Mouse (Mus musculus): ENCODE measurements at regions not wholly inside any gene's neighbourhood (a gene's known extent, or its start where the extent isn't known, plus 50 kb on each side); places are given as distances from the start of the nearest gene placed in this dataset.

DNA sequence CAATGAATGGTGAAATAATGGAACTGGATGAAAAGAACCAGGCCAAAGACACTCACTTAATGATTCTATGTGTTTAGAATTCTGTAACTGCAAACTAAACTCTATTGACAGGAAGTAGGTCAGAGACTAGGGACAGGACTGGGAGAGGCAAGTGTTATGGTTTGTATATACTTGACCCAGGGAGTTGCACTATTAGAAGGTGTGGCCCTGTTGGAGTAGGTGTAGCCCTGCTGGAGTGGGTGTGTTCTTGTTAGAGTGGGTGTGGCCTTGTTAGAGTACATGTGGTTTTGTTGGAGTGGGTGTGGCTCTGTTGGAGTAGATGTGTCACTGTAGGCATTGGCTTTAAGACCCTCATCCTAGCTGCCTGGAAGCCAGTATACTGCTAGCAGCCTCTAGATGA, 93.0 kb upstream of the Npas2 start:
- no peak for DNase-seq

DNA sequence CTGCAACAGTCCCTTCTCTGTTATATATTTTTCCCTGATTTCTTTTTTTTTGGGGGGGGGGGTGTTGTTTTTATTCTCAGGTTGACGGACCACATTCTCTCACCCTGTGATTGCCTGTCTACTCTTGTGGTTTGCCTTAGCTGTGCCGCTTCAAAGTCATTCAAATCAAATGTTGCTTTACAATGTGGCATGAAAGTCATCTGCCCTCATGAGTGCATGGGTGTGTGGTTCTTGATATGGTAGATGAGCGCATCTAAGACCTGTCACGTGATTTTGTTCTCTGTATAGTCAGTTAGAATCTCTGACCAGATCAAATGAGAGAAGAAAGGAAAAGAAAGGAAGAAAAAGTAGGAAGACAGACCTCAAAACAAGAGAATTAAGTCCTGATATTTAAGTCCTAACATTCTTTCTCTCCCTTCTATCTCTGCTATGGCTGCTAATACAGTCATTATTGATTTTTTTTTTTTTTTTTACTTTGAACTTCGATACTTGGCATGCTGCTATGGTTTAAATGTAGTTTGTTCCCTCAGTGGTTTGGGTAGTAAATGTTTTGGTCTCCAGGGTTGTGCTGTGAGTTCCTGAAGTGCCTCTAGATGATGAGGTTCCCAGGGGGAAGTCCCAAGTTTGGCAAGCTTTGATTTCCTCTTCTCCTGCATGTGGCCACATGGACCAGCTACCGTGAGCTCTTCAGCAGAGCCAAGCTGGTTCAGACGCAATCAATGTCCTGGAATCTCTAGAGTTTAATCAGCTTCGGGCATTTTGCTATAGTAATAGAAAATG, 91.2 kb upstream of the Npas2 start:
- DNase-seq = no peak

DNA sequence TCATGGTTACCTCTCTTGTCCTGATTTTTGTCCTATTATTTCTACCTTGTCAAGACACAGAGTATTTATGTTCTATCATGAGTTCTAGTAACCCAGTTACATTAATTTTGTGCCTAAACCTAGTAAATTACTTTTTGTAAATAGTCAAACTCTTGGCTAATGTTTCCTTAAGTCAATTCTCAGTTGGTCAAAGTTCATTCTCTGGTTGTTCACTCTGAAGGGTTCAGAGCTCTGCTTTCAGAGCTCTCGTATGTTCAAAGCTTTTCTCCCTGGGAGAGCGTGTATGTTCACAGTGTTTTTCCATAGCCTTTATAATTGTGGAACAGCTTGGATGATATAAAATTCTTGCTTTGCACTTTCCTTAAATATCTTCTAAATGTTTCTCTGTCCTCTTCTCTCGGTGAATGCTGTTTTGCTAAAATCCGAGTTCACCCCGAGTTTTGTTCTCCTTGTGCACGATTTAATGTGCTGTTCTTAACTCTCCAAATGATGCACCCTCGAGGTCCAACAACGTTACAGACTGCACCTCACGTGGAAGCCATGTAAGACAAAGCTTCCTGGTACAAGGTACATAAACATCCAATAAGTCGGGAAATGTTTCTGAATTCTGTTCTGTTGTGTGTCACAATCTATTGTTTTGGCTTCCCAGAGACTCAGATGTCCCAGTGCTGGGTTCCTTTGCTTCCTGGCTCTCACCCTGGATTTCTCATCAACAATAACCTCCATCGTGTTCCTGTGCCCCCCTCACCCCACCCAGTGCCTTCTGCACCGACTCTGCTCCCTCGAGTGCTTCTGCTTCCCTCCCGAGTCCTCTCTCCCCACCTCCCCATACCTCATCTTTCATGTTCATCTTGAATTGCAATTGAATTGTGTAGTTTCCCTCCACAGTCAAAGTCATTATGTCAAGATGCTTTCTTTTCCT, 90.3 kb upstream of the Npas2 start:
- no peak for DNase-seq

DNA sequence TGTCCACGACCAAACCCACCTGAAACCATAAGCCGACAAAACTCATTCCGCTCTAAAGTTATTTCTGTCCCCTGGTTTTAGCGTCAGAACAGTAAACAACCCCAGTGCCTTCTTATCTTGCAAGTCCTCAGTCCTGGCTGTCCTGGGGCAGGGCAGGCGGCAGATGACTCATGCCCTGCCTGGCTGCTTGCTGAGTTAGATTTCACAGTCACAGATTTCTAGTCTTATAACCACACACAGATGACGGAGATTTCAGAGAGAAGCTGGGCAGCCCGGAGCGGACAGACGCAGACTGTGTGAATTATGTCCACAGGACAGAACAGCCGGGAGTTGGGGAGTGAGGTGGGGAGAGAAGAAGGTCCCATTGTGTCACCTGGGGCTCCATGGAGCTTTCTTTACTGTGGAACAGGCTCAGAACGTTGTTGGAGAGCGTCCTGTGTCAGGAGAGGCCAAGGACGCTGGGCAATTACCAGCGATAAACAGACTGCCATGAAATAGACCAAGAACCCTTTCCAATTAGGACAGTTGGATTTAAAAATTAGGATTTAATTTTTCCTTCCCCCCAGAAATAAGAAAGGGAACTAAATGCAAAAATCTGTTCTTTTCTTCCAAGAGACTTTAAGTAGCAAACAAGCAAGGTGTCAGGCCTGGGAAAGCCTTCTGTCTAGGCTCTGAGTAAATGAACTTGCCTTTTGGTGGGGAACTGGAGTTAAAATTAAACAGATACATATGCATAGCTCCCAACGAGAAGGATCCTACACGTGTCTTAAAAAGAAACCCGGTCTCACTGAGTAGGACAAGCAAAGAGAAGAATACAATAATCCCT, 87.8 kb upstream of the Npas2 start:
- peak; percentile 87 for DNase-seq

DNA sequence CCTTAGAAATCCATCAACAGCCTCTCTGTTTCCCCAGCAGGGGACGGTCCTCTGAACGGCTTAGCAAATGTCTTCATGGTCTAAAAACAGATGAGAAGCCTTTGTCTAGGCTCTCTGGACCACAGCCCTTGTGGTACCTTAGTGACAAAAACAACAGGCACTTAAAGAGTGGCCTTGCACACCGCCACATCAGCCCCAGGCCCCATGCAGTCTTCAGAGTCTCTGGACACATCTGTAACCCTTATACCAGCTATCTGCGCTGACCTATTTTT, 87.2 kb upstream of the Npas2 start:
- DNase-seq = no peak

DNA sequence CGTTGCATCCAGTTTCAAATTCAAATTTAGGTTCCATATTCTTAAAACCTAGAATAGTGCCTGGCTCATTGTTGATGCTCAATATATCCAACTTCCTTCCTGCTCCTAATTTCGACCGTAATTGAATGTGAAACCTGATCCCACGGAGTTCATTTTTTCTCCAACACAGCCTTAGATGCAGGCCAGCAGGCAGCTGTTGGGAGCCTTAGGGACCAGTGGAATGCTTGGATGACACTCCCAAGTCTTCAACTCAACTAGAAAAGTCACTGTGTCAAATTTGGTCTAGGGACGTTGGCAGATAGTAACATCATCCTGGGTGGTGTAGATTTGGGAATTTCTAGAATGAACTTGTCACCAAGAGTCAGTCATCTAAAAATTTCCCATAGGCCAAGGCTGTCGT, 86.9 kb upstream of the Npas2 start:
- no peak for DNase-seq

DNA sequence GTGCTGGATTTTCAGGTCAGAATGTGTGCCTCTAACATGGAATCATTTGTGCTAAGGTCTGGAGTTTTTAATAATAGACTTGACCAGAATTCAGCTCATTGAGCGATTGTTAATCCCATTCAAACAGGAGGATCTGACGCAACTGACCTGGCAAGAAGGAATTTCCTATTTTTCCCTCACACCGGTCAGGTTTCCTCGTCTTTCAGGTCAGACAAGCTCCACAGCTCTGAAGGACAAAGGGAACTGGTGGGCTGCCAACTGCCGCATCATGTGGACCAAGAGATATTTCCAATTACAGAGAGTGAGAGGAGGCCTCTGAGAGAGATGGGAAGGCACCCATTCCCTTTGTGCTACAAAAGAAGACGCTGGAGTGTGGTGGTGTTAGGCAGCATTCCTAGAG, 77.2 kb upstream of the Npas2 start:
- DNase-seq = no peak

DNA sequence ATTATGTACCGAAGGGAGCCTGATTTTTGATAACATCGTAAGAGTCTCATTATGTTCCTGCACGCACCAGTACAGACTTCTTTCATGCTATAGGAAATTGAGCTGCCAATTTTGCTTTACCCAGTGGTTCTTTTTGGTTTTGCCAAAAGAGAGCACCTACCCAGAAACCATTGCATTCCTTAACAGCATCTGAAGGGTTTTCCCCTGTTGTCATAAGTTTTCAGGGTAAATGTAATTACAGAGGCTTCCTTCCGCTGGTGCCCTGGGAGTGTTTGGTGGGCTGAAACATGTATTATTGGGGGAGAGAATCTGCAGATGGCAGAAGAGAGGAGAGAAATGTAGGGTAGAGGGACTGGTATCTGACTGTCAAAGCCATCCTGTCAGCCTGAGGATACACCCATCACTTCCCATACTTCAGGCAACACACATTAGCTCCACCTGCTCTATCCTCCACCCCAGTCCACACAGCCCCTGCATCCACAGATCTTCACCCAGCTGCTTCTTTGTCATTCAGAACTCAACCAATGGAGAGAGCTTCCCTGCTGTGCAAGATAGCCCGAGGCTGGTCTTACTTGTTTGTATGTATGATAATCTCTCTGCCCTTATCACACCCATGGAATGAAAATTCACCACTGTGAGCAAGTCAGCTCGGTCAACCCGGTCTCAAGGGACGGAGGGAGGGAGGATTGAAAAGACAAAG, 71.1 kb upstream of the Npas2 start:
- no peak for DNase-seq

DNA sequence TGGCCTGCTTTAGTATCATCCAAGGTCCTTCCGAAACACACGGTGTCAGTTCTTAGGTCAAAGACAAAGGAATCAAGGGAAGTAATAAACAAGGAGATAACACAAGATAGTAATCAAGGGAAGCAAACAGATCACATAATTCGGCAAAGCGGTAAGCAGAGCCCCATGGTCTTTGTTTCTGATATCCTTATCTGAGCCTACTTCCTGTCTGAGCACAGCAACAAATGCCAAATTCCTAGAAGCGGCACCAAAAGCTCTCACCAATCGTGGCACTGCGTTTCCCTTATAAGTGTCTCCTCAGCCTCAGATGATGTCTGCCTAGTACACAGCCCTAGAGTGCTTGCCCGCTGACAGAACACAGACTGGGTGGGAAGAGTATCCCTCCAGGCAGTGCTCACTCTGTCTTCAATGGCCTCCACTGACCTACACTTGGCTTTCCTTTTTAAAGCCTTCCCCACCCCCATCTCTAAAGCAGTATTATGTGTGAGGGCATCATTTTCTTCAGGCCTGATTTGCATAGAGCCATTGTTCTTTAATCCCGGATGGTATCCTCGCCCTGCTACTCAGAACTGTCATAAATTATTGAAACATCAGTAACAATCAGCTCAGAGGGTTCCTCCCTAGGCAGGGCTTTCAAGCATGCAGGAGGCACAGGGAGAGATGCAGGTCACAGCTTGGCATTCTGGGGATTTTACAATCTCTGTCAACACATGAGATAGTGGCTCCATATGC, 70.3 kb upstream of the Npas2 start:
- no peak for DNase-seq

DNA sequence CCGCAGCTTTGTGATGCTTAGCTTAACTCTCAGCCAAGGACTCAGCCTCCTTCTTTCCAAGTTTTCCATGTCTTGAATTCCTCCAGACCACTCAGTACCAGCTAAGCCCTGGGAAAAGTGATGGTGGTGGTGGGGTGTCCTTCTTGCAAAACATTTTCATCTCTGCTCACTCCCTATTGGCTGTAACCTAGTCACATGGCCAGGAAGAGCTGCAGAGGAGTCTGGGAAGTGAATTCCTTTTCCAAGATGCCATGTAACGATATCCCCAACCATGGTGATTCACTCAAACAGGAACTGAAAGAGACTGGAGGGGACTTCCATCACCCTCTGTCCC, 69.8 kb upstream of the Npas2 start:
- no peak for DNase-seq

DNA sequence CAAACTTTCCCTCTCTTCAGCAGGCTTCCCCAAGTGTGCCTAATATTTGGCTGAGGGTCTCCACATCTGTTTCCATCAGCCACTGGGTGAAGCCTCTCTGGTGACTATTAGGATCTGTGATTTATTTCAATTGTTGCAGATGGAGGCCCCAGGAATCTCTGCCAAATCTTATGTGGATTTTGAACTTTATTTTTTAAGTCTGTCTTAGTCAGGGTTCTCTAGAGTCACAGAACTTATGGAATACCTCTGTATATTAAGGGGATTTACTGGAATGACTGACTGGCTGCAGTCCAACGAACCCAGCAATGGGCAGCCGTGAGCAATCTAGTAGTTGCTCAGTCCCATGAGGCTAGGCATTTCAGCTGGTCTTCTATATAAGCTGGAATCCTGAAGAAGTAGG, 59.0 kb upstream of the Npas2 start:
- no peak for DNase-seq

DNA sequence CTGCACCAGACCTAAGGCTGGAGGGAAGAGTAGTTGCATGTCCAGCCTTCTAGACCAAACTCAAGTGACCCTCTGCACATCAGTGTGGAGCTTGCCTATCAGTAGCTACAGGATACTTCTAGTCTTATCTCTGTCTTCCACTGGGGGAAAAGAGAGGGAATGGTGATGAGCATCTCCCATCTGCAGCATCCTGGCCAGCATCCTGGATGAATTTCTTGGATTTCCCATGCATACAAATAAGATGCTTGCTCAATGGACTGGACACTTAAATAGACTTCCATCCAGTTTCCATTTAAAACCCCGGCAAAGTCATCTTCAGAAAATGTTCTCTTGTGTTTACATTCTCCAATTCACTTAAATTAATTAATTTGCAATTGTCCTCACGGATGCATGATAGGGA, 50.5 kb upstream of the Npas2 start:
- DNase-seq = no peak

DNA sequence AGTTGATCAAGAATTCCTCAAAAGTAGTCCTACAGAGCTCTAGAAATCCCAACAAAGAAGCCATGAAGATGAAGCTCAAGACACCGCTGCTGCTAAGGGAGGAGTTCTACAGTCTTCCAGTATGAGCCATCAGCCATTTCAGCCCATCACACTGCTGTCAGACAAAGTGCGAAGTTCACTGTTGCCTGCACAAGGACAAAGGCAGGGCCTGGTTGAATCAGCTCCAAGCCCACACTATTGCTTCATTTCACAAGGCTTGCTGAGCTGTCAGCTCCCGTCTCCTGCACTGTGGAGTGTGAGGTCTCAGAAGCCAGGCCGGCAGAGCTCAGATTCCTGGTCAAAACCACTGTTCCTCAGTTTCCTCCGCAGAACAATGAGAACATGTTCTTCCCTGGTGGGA, 49.9 kb upstream of the Npas2 start:
- DNase-seq = peak; percentile 82

Measured in adrenal gland, adult 2 months (tissue).